In the genomic region with DNA sequence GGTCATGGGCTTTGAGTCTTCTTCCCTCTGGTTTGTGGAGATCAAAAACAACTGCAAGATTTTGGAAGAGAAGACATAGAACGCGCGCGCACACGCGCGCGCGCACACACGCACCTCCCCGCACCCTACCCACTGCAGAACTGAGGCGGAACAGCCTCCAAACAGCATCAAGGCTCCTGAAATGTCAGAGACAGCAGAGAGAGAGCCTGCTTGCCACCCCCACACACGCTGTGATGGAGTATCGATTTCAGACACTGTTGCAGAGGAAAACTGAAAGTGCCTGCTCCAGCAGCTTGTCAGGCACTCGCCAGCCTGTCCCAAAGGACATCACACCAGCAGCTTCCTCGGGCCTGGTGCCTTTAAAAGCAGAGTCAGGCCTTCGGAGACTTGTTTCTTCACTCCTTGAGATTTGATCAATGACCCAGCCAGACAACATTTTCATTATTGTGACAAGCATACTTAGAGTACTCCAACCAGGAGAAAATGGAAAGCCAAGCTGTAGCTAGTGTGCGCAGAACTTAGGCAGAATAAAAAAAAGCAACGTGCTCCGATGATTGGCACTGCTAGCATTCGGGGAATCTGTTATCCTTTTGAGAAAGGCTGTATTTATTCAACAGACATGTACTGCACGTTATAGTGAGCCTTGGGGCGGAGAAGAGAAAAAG, we compare ENCODE assay signal across 9 mouse cellular contexts.
DNase-seq lines count a peak whose midpoint lies in the region; ATAC-seq and TF ChIP-seq lines count a peak whose summit lies in the region.
"Had no signal": no experiment of that assay in that cellular context is flagged by ENCODE, and none has a peak within 500 bp of the region (broad histone marks: within the 10 kb centered on the region; RNA-seq: fewer than 3 reads in every experiment).

No protein-coding gene starts in this region.

- peak overlapping the region; percentile 24 for H3K4me3 ChIP-seq in kidney, embryonic 15.5 days (replicated peaks)
- H3K4me3 ChIP-seq in intestine, postnatal 0 days (ENCODE audit: low read depth, low read length) = no peak overlapping the region

- no peaks in the 10 kb centered on the region for H3K36me3 ChIP-seq in kidney, embryonic 15.5 days
- H3K36me3 ChIP-seq in intestine, postnatal 0 days (ENCODE audit: control insufficient read depth, insufficient read depth) = no peaks in the 10 kb centered on the region

- ATAC-seq in kidney, embryonic 15.5 days (replicated peaks; ENCODE audit: low FRiP score) = peak; percentile 57
- no peak for ATAC-seq in intestine, postnatal 0 days

- TF ChIP-seq CTCF in intestine, postnatal 0 days (IDR thresholded peaks at IDR 0.05; ENCODE audit: low read depth) = no peak

- H3K27me3 ChIP-seq in kidney, embryonic 15.5 days = no peaks in the 10 kb centered on the region
- H3K27me3 ChIP-seq in intestine, postnatal 0 days (replicated peaks; ENCODE audit: control insufficient read depth, insufficient read depth, low read length) = no peaks in the 10 kb centered on the region

- H3K4me1 ChIP-seq in kidney, embryonic 15.5 days = peaks cover 30% of the 10 kb centered on the region
- H3K4me1 ChIP-seq in intestine, postnatal 0 days (replicated peaks; ENCODE audit: control insufficient read depth, insufficient read depth, low read length) = no peaks in the 10 kb centered on the region

- no peak overlapping the region; the same call in 1 of the 2 replicates for H3K27ac ChIP-seq in kidney, embryonic 15.5 days
- H3K27ac ChIP-seq in intestine, postnatal 0 days (ENCODE audit: low read depth, low read length) = no peak overlapping the region
- H3K27ac ChIP-seq: liver, embryonic 14.5 days had no signal

- no peak for DNase-seq in kidney, postnatal 36 days
- DNase-seq in embryo, embryonic 10.5 days (ENCODE audit: low spot score) = peak; percentile 16
- peak; percentile 64 for DNase-seq in right cerebral cortex, adult 18-20 months
- no peak for DNase-seq in Muller cell, postnatal 12 days (ENCODE audit: inconsistent ontology term)
- DNase-seq in thymus, postnatal 10 days (ENCODE audit: low spot score in 2 of 2) = no peak
- DNase-seq in thymus, postnatal 25 days = no peak

- peak overlapping the region; percentile 51 for H3K4me2 ChIP-seq in kidney, embryonic 15.5 days
- H3K4me2 ChIP-seq in intestine, postnatal 0 days (replicated peaks; ENCODE audit: low read depth) = peak overlapping the region; percentile 35; the same call in 1 of the 2 replicates

- WGBS in kidney, embryonic 15.5 days = 41% methylated on average over 23 of the region's 23 CpGs
- WGBS in intestine, postnatal 0 days = 64% methylated on average over 23 of the region's 23 CpGs

- H3K9me3 ChIP-seq in kidney, embryonic 15.5 days (replicated peaks) = no peaks in the 10 kb centered on the region
- H3K9me3 ChIP-seq in intestine, postnatal 0 days (ENCODE audit: control insufficient read depth) = no peaks in the 10 kb centered on the region

- no peak overlapping the region for H3K9ac ChIP-seq in kidney, embryonic 15.5 days
- no peak overlapping the region for H3K9ac ChIP-seq in intestine, postnatal 0 days (ENCODE audit: low read depth, low read length)
- H3K9ac ChIP-seq: liver, embryonic 14.5 days had no signal

Comparison
In these comparisons a context has a peak if more than half of its experiments do, and no peak if none do; other contexts are left out.
1. DNase-seq: peak in embryo, embryonic 10.5 days (single experiment) and right cerebral cortex, adult 18-20 months (single experiment); none in kidney, postnatal 36 days (0 of 2), Muller cell, postnatal 12 days (single experiment), thymus, postnatal 10 days (0 of 2) and thymus, postnatal 25 days (single experiment).